Comparison of ENCODE assay signal across 16 mouse cellular contexts in the genomic region with DNA sequence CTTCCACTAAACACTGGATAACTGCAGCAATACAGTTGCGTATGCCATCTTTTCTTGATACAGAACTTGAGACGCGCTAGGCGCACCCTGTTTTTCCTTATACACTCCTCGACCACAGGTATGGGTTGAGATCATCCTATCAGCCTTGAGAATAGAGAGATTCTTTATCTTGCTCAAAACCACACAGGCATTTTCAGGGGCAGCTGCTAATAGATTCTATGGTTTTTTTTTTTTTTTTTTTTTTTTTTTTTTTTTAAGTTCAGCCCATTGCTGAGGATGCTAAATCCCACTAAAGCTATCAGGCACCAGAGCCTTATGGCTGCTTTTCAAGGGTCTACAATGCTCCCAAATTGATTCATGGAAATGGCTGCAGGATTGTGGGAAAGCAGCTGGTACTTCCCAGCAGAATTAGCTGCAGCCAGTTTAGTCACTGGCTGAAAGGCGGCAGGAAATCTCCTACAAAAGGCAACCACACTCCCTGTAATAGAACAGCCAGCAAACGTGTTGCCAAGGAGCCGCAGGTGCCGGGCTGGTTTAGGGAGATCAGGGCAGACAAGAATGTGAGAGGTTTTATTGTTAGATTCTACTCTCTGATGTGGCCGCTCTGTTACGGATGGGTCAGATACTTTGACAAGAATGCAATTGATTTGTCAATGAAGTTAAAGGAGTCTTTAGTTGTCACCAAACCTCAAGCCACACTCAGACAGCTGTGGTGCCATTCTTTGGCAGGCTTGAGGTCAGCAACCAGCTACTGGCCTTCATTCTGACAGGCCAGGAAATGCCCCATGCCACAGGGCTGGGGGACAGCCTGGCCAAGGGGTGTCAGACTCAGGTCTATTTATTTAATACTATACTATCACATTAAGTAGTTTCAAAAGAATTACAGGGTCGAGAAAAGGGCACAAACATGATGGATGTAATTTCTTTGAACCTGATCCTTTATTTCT. TPM values are rescaled to one million over a fixed set of nuclear protein-coding genes. Genes with fewer than 3 reads are reported as not detected.
A peak's percentile ranks its signal among the peaks of the same experiment; 100 is the strongest.
DNase-seq lines count a peak whose midpoint lies in the region; ATAC-seq and TF ChIP-seq lines count a peak whose summit lies in the region.
"Had no signal": no experiment of that assay in that cellular context is flagged by ENCODE, and none has a peak within 500 bp of the region (broad histone marks: within the 10 kb centered on the region; RNA-seq: fewer than 3 reads in every experiment).

No protein-coding gene starts in this region.

- in situ Hi-C loops in ES-E14 (cut with MboI; ENCODE audit: low sequenced_read_pairs in 2 of 2, unreplicated experiment in 2 of 2) = no loop called here

- no peaks in the 10 kb centered on the region for H3K36me3 ChIP-seq in ES-E14 (ENCODE audit: control insufficient read depth, insufficient read depth, low read length, poor library complexity, severe bottlenecking)
- H3K36me3 ChIP-seq in forebrain, embryonic 12.5 days (replicated peaks) = no peaks in the 10 kb centered on the region
- no peaks in the 10 kb centered on the region for H3K36me3 ChIP-seq in midbrain, embryonic 12.5 days
- no peaks in the 10 kb centered on the region for H3K36me3 ChIP-seq in kidney, embryonic 16.5 days (ENCODE audit: insufficient read depth, low read length)
- H3K36me3 ChIP-seq: embryonic facial prominence, embryonic 15.5 days; heart, embryonic 15.5 days had no signal

- H3K4me1 ChIP-seq in ES-E14 (ENCODE audit: control insufficient read depth in 2 of 2, insufficient read depth in 2 of 2, low read length in 2 of 2, poor library complexity in 1 of 2) = no peaks in the 10 kb centered on the region
- H3K4me1 ChIP-seq in forebrain, embryonic 12.5 days = peaks cover 13% of the 10 kb centered on the region; the same call in 1 of the 2 replicates
- peaks cover 8% of the 10 kb centered on the region; the same call in 1 of the 2 replicates for H3K4me1 ChIP-seq in midbrain, embryonic 12.5 days
- no peaks in the 10 kb centered on the region for H3K4me1 ChIP-seq in kidney, embryonic 16.5 days (ENCODE audit: insufficient read depth, low read length)

- intact Hi-C loops in heart, postnatal 25 days (cut with DNase I) = loop anchor here (5.0 kb wide), 1 partner anchor 54 kb away; no protein-coding TSS in a partner anchor

- no peak overlapping the region for H3K9ac ChIP-seq in ES-E14 (ENCODE audit: insufficient read depth, low read depth, low read length, poor library complexity, severe bottlenecking)
- H3K9ac ChIP-seq in forebrain, embryonic 12.5 days = no peak overlapping the region
- H3K9ac ChIP-seq in midbrain, embryonic 12.5 days (replicated peaks) = no peak overlapping the region
- no peak overlapping the region for H3K9ac ChIP-seq in kidney, embryonic 16.5 days (replicated peaks; ENCODE audit: low read length)
- H3K9ac ChIP-seq: embryonic facial prominence, embryonic 15.5 days; heart, embryonic 15.5 days had no signal

- no peak overlapping the region for H3K27ac ChIP-seq in ES-E14 (ENCODE audit: insufficient read depth, low read depth, low read length, poor library complexity, severe bottlenecking)
- no peak overlapping the region for H3K27ac ChIP-seq in forebrain, embryonic 12.5 days
- H3K27ac ChIP-seq in midbrain, embryonic 12.5 days (replicated peaks) = peak overlapping the region; percentile 25; the same call in 1 of the 2 replicates
- H3K27ac ChIP-seq in kidney, embryonic 16.5 days (ENCODE audit: low read length) = no peak overlapping the region
- H3K27ac ChIP-seq: embryonic facial prominence, embryonic 15.5 days; gastrocnemius, adult 2 months; heart, embryonic 15.5 days; layer of hippocampus, adult 2 months had no signal

- DNase-seq in embryo, embryonic 10 days (ENCODE audit: low spot score) = peak; percentile 19
- DNase-seq in embryo, embryonic 9.5 days (ENCODE audit: extremely low spot score) = no peak
- DNase-seq in ES-E14 (ENCODE audit: low read depth, low spot score) = no peak
- DNase-seq in urinary bladder, adult 18-20 months (ENCODE audit: low spot score in 2 of 2) = no peak
- no peak for DNase-seq in heart, postnatal 25 days (ENCODE audit: low spot score)
- DNase-seq: gastrocnemius, adult 2 months; kidney, adult 11 months; lung, postnatal 4 days; thymus, postnatal 36 days had no signal

- ATAC-seq in forebrain, embryonic 12.5 days (ENCODE audit: low FRiP score) = peak; percentile 33; the same call in 1 of the 2 replicates
- ATAC-seq in midbrain, embryonic 12.5 days (ENCODE audit: low FRiP score, low read depth) = peak; percentile 65
- no peak for ATAC-seq in kidney, embryonic 16.5 days (ENCODE audit: low FRiP score, low TSS enrichment)

- H3K4me2 ChIP-seq in forebrain, embryonic 12.5 days = no peak overlapping the region
- 0 out of 2 replicates have a peak overlapping the region, but pooled peaks have one; percentile 2 for H3K4me2 ChIP-seq in midbrain, embryonic 12.5 days (replicated peaks)
- no peak overlapping the region for H3K4me2 ChIP-seq in kidney, embryonic 16.5 days (replicated peaks; ENCODE audit: low read depth, low read length)
- H3K4me2 ChIP-seq: embryonic facial prominence, embryonic 15.5 days; heart, embryonic 15.5 days had no signal

- 56% methylated on average over 12 of the region's 12 CpGs for WGBS in forebrain, embryonic 12.5 days
- 50% methylated on average over 12 of the region's 12 CpGs for WGBS in midbrain, embryonic 12.5 days
- 59% methylated on average over 12 of the region's 12 CpGs for WGBS in kidney, embryonic 16.5 days

- no peaks in the 10 kb centered on the region for H3K9me3 ChIP-seq in ES-E14 (ENCODE audit: control insufficient read depth, insufficient read depth, low read depth, low read length)
- no peaks in the 10 kb centered on the region for H3K9me3 ChIP-seq in forebrain, embryonic 12.5 days
- no peaks in the 10 kb centered on the region for H3K9me3 ChIP-seq in midbrain, embryonic 12.5 days
- H3K9me3 ChIP-seq in kidney, embryonic 16.5 days (ENCODE audit: low read length) = no peaks in the 10 kb centered on the region
- H3K9me3 ChIP-seq: embryonic facial prominence, embryonic 15.5 days; heart, embryonic 15.5 days had no signal

- H3K27me3 ChIP-seq in forebrain, embryonic 12.5 days = no peaks in the 10 kb centered on the region
- peaks cover 6% of the 10 kb centered on the region; the same call in 1 of the 2 replicates for H3K27me3 ChIP-seq in midbrain, embryonic 12.5 days
- H3K27me3 ChIP-seq in kidney, embryonic 16.5 days (ENCODE audit: insufficient read depth, low read length) = no peaks in the 10 kb centered on the region
- H3K27me3 ChIP-seq: embryonic facial prominence, embryonic 15.5 days had no signal

- no peak overlapping the region for H3K4me3 ChIP-seq in ES-E14 (ENCODE audit: insufficient read depth in 1 of 2, low read depth in 1 of 2, low read length in 2 of 2, poor library complexity in 1 of 2, severe bottlenecking in 1 of 2)
- no peak overlapping the region for H3K4me3 ChIP-seq in forebrain, embryonic 12.5 days (replicated peaks)
- H3K4me3 ChIP-seq in midbrain, embryonic 12.5 days = no peak overlapping the region
- no peak overlapping the region for H3K4me3 ChIP-seq in kidney, embryonic 16.5 days (ENCODE audit: low read length)
- H3K4me3 ChIP-seq: embryonic facial prominence, embryonic 15.5 days; gastrocnemius, adult 2 months; heart, embryonic 15.5 days; layer of hippocampus, adult 2 months had no signal

TF ChIP-seq in ES-E14, 5 proteins besides CTCF, POLR2A, EP300 and RAD21:
- peak; percentile 61; the same call in 1 of the 2 replicates for TF ChIP-seq ZNF384 (IDR thresholded peaks at IDR 0.05; ENCODE audit: low read depth, low read length)
- no peak for TF ChIP-seq MAFK (IDR thresholded peaks at IDR 0.05; ENCODE audit: insufficient read depth, low read depth, low read length)
TF ChIP-seq in ES-E14: peak in this region for 1.

RNA-seq across cellular contexts. Expression of a gene that starts 37.5 kb away (rescaled TPM):
- 0.04 and 0.05 TPM in 2 replicates for total RNA-seq in ES-E14 (2012; rRNA removed)
- polyA plus RNA-seq in forebrain, embryonic 12.5 days (2016; fragmentation: Nextera tagmentation; extraction: Ambion mirVana) = 0.03 TPM in 1 of 2 replicates, not detected in the other
- 0.03 TPM in 1 of 2 replicates, not detected in the other for polyA plus RNA-seq in midbrain, embryonic 12.5 days (2016; fragmentation: Nextera tagmentation; extraction: Ambion mirVana)
- polyA plus RNA-seq in kidney, embryonic 16.5 days (2015; fragmentation: Nextera tagmentation; extraction: Ambion mirVana) = 0.14 and 0.17 TPM in 2 replicates
- total RNA-seq in heart, postnatal 25 days (2021) = under 1 TPM in 1 of 2 experiments, not detected in 1; 0.03 TPM
- total RNA-seq: gastrocnemius, adult 2 months; layer of hippocampus, adult 2 months; liver, adult 2 months had no signal
- polyA plus RNA-seq: heart, embryonic 15.5 days; liver, adult 2 months had no signal

RNA-seq across cellular contexts. Expression of a gene that starts 58.2 kb away (rescaled TPM):
- 40.5 and 42.3 TPM in 2 replicates for total RNA-seq in ES-E14 (2012; rRNA removed)
- polyA plus RNA-seq in forebrain, embryonic 12.5 days (2016; fragmentation: Nextera tagmentation; extraction: Ambion mirVana) = 38.2 and 42.8 TPM in 2 replicates
- 34.0 and 41.3 TPM in 2 replicates for polyA plus RNA-seq in midbrain, embryonic 12.5 days (2016; fragmentation: Nextera tagmentation; extraction: Ambion mirVana)
- 39.1 and 44.9 TPM in 2 replicates for polyA plus RNA-seq in kidney, embryonic 16.5 days (2015; fragmentation: Nextera tagmentation; extraction: Ambion mirVana)
- 10 to 100 TPM; 19.9 to 21.5 TPM for total RNA-seq in heart, postnatal 25 days (2021)

RNA-seq across cellular contexts. Expression of a gene that starts 58.9 kb away (rescaled TPM):
- 0.13 and 0.26 TPM in 2 replicates for total RNA-seq in ES-E14 (2012; rRNA removed)
- polyA plus RNA-seq in forebrain, embryonic 12.5 days (2016; fragmentation: Nextera tagmentation; extraction: Ambion mirVana) = 2.9 and 3.8 TPM in 2 replicates
- polyA plus RNA-seq in midbrain, embryonic 12.5 days (2016; fragmentation: Nextera tagmentation; extraction: Ambion mirVana) = 4.7 and 5.4 TPM in 2 replicates
- polyA plus RNA-seq in kidney, embryonic 16.5 days (2015; fragmentation: Nextera tagmentation; extraction: Ambion mirVana) = 26.8 and 29.1 TPM in 2 replicates
- total RNA-seq in heart, postnatal 25 days (2021) = 10 to 100 TPM; 14.4 to 15.3 TPM
